Mouse (Mus musculus) embryonic facial prominence, embryonic 15.5 days (tissue): Measurements from ENCODE around the gene Stmn1. TPM values are rescaled to one million over a fixed set of nuclear protein-coding genes. Genes with fewer than 3 reads are reported as not detected.

Source experiments
- ATAC-seq: fragments of 200-750 bp; cut with Nextera tagmentation; 2 replicates; pipeline ENCODE4 v1.8.0; 2017; ENCODE audit warnings: low read depth, moderate TSS enrichment; ENCODE audit not compliant: insufficient number of reproducible peaks, low FRiP score, low TSS enrichment
- H3K27ac ChIP-seq: fragments of 300-500 bp; sonication (generic); replicated peaks from 2 replicates; pipeline ENCODE4 v1.5.1; 2015; ENCODE audit warnings: mild to moderate bottlenecking, inconsistent platforms
- H3K27me3 ChIP-seq: fragments of 300-500 bp; sonication (generic); 2 replicates; pipeline ENCODE4 v1.6.1; 2015; ENCODE audit warnings: inconsistent platforms
- H3K36me3 ChIP-seq: fragments of 300-500 bp; sonication (generic); 2 replicates; pipeline ENCODE4 v1.6.1; 2015; ENCODE audit warnings: mild to moderate bottlenecking, inconsistent platforms
- H3K4me1 ChIP-seq: fragments of 300-500 bp; sonication (generic); 2 replicates; pipeline ENCODE4 v1.6.1; 2015; ENCODE audit warnings: inconsistent platforms
- H3K4me2 ChIP-seq: fragments of 300-500 bp; sonication (generic); replicated peaks from 2 replicates; pipeline ENCODE4 v1.6.1; 2015; ENCODE audit warnings: mild to moderate bottlenecking, inconsistent platforms
- H3K4me3 ChIP-seq: fragments of 300-500 bp; sonication (generic); replicated peaks from 2 replicates; pipeline ENCODE4 v1.5.1; 2015; ENCODE audit warnings: mild to moderate bottlenecking, inconsistent platforms
- H3K9ac ChIP-seq: fragments of 300-500 bp; sonication (generic); 2 replicates; pipeline ENCODE4 v1.6.1; 2015; ENCODE audit warnings: inconsistent platforms
- H3K9me3 ChIP-seq: fragments of 300-500 bp; sonication (generic); replicated peaks from 2 replicates; pipeline ENCODE4 v1.6.1; 2016; ENCODE audit warnings: inconsistent platforms
- WGBS: fragments of 180-500 bp; shearing (Covaris S2); methylation state at CpG from one replicate; pipeline ENCODE4 v1.1.7; 2015; 5-methylcytosine and 5-hydroxymethylcytosine counted together
- polyA plus RNA-seq: library from polyadenylated mRNA; unstranded; fragments of >200 nt; fragmentation: Nextera tagmentation; extraction: Ambion mirVana; gene quantifications from 2 replicates; pipeline ENCODE4 v1.2.1, GENCODE M21; 2015

The Stmn1 gene
- polyA plus RNA-seq, 1 experiment from 2014 or later, result 1,438 TPM

DNA sequence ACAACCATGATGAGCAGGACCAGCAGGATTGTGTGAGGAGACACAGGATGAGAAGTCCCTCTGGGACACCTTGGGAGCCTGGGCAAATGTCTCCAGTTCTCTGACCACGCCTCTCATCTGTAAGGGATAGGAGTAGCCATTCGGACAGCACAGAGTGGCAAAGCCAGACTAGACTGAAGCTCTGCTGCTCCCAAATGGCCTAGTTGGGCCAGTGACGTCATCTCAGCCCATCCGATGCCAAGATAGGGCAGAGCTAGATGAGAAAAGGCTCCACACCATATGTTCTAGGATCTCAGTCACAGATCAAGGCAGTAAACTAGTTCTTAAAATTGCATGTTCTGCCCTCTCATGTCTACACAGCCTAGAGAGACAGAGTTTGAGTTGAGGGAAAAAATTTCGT lies 9.3 kb upstream of the Stmn1 start:
- no peak for ATAC-seq
- H3K4me3 ChIP-seq, result no peak overlapping the region
- WGBS, result 79% methylated on average over 5 of the region's 5 CpGs
- H3K9me3 ChIP-seq, result no peaks in the 10 kb centered on the region
- peaks cover 9% of the 10 kb centered on the region for H3K27me3 ChIP-seq
- no peaks in the 10 kb centered on the region for H3K36me3 ChIP-seq
- no peak overlapping the region for H3K9ac ChIP-seq
- H3K4me1 ChIP-seq, result no peaks in the 10 kb centered on the region
- H3K4me2 ChIP-seq, result no peak overlapping the region
- H3K27ac ChIP-seq, result no peak overlapping the region

- Histone ChIP-seq H3K4me1 (no peaks in the 10 kb centered on the region), H3K9ac (no peak overlapping the region), H3K4me3 (no peak overlapping the region), H3K36me3 (no peaks in the 10 kb centered on the region), H3K27ac (no peak overlapping the region), H3K4me2 (no peak overlapping the region), H3K9me3 (no peaks in the 10 kb centered on the region), H3K27me3 (no peaks in the 10 kb centered on the region)
- 77% methylated on average over 10 of the region's 10 CpGs for WGBS
- no peak for ATAC-seq
These were observed 7.8 kb upstream of the Stmn1 start for GRCm38 (mm10) chr4:134460277-134460676.

- no peak overlapping the region for H3K27ac ChIP-seq
These were observed 6.9 kb upstream of the Stmn1 start for GRCm38 (mm10) chr4:134461252-134461651.

GRCm38 (mm10) chr4:134465789-134466188 lies 2.3 kb upstream of the Stmn1 start:
- ATAC-seq, result no peak
- WGBS, result 40% methylated on average over 12 of the region's 12 CpGs
- no peaks in the 10 kb centered on the region for H3K9me3 ChIP-seq
- peaks cover under 1% of the 10 kb centered on the region for H3K36me3 ChIP-seq
- H3K4me3 ChIP-seq, result no peak overlapping the region
- no peaks in the 10 kb centered on the region for H3K27me3 ChIP-seq
- H3K27ac ChIP-seq, result no peak overlapping the region
- no peak overlapping the region for H3K9ac ChIP-seq
- peaks cover 14% of the 10 kb centered on the region for H3K4me1 ChIP-seq
- H3K4me2 ChIP-seq, result no peak overlapping the region

More at GRCm38 (mm10) chr4:134461252-134461651, 6.9 kb upstream of the Stmn1 start:
- H3K9ac ChIP-seq, result no peak overlapping the region
- no peaks in the 10 kb centered on the region for H3K27me3 ChIP-seq
- H3K9me3 ChIP-seq, result no peaks in the 10 kb centered on the region
- no peak overlapping the region for H3K4me3 ChIP-seq
- ATAC-seq, result no peak
- H3K36me3 ChIP-seq, result no peaks in the 10 kb centered on the region
- WGBS, result 69% methylated on average over 5 of the region's 5 CpGs
- H3K4me2 ChIP-seq, result no peak overlapping the region
- H3K4me1 ChIP-seq, result 0 out of 2 replicates have a peak, but pooled peaks cover 6% of the 10 kb centered on the region

GRCm38 (mm10) chr4:134466381-134467262 lies 1.5 kb upstream of the Stmn1 start:
- 61% methylated on average over 11 of the region's 11 CpGs for WGBS
- ATAC-seq, result no peak
- no peak overlapping the region for H3K27ac ChIP-seq
- peak overlapping the region; percentile 94; the same call in 1 of the 2 replicates for H3K4me3 ChIP-seq
- no peak overlapping the region for H3K9ac ChIP-seq
- H3K9me3 ChIP-seq, result no peaks in the 10 kb centered on the region
- H3K36me3 ChIP-seq, result peaks cover 8% of the 10 kb centered on the region
- H3K4me1 ChIP-seq, result peaks cover 14% of the 10 kb centered on the region
- H3K27me3 ChIP-seq, result no peaks in the 10 kb centered on the region
- peak overlapping the region; percentile 91 for H3K4me2 ChIP-seq

GRCm38 (mm10) chr4:134467435-134468214 lies 495 bp upstream of the Stmn1 start:
- ATAC-seq, result peak; percentile 13; the same call in 1 of the 2 replicates
- Histone ChIP-seq H3K4me2 (peak overlapping the region; percentile 91), H3K36me3 (peaks cover 17% of the 10 kb centered on the region), H3K27me3 (no peaks in the 10 kb centered on the region), H3K4me3 (peak overlapping the region; percentile 94), H3K4me1 (peaks cover 14% of the 10 kb centered on the region), H3K27ac (peak overlapping the region; percentile 94), H3K9ac (peak overlapping the region; percentile 53; the same call in 1 of the 2 replicates), H3K9me3 (no peaks in the 10 kb centered on the region)
- under 1% methylated on average over 31 of the region's 31 CpGs for WGBS

GRCm38 (mm10) chr4:134468578-134469266 lies 602 bp downstream of the Stmn1 start:
- H3K4me3 ChIP-seq, result peak overlapping the region; percentile 94
- under 1% methylated on average over 61 of the region's 68 CpGs for WGBS
- peaks cover 23% of the 10 kb centered on the region for H3K36me3 ChIP-seq
- H3K27me3 ChIP-seq, result no peaks in the 10 kb centered on the region
- ATAC-seq, result peak; percentile 88
- peaks cover 14% of the 10 kb centered on the region for H3K4me1 ChIP-seq
- H3K9me3 ChIP-seq, result no peaks in the 10 kb centered on the region
- peak overlapping the region; percentile 80 for H3K9ac ChIP-seq
- H3K4me2 ChIP-seq, result peak overlapping the region; percentile 91
- H3K27ac ChIP-seq, result peak overlapping the region; percentile 94

DNA sequence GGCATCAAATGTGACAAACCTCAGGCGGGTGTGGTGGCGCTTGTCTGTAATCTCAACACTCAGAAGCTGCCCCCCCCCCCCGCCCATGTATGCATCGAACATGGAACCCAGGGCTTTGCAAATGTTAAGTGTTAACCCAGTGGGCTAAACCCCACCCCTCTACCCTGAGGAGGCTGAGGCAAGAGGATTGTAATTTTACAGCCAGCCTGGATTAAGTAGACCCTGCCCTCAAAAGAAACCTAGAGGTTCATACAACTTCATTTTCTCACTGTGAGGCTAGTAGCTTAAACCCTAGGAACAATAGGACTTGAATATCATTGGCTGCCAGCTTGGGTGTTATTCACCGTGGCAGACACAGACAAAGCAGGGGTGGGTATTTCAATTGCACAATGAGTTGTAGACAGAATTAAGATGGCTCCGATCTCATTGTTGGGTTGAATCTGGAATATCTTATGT lies 1.2 kb downstream of the Stmn1 start:
- no peak for ATAC-seq
- Histone ChIP-seq H3K9ac (peak overlapping the region; percentile 10; the same call in 1 of the 2 replicates), H3K4me3 (peak overlapping the region; percentile 94), H3K9me3 (no peaks in the 10 kb centered on the region), H3K4me1 (peaks cover 14% of the 10 kb centered on the region), H3K36me3 (peaks cover 30% of the 10 kb centered on the region), H3K27me3 (no peaks in the 10 kb centered on the region), H3K27ac (peak overlapping the region; percentile 94), H3K4me2 (peak overlapping the region; percentile 91)
- WGBS, result 8% methylated on average over 6 of the region's 6 CpGs

GRCm38 (mm10) chr4:134469985-134470384 lies 1.9 kb downstream of the Stmn1 start:
- Histone ChIP-seq H3K4me3 (peak overlapping the region; percentile 94), H3K4me1 (peaks cover 14% of the 10 kb centered on the region), H3K27me3 (no peaks in the 10 kb centered on the region), H3K36me3 (peaks cover 36% of the 10 kb centered on the region), H3K9ac (no peak overlapping the region), H3K4me2 (peak overlapping the region; percentile 91), H3K27ac (no peak overlapping the region), H3K9me3 (no peaks in the 10 kb centered on the region)
- no peak for ATAC-seq
- WGBS, result 44% methylated on average over 3 of the region's 3 CpGs

DNA sequence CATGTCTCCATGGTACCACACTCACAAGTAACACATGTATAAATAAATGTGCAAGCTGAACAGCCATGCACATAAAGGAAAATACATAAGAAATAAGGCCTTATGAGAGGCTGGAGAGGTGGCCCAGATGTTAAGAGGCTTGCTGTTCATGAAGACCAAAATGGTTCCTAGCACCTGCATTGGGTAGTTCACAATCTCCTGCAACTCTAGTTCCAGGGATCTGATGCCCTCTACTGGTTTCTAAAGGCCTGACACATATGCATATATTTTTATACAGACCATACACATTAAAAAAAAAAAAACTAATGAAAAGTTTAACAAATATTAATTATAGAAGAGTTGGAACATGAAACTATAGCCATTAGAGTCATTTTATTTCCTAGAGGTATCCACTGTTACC lies 3.3 kb downstream of the Stmn1 start:
- ATAC-seq, result no peak
- no peak overlapping the region for H3K27ac ChIP-seq
- H3K36me3 ChIP-seq, result peaks cover 46% of the 10 kb centered on the region
- peaks cover 8% of the 10 kb centered on the region for H3K4me1 ChIP-seq
- H3K4me3 ChIP-seq, result no peak overlapping the region
- H3K27me3 ChIP-seq, result no peaks in the 10 kb centered on the region
- no peaks in the 10 kb centered on the region for H3K9me3 ChIP-seq
- H3K4me2 ChIP-seq, result no peak overlapping the region
- no peak overlapping the region for H3K9ac ChIP-seq

DNA sequence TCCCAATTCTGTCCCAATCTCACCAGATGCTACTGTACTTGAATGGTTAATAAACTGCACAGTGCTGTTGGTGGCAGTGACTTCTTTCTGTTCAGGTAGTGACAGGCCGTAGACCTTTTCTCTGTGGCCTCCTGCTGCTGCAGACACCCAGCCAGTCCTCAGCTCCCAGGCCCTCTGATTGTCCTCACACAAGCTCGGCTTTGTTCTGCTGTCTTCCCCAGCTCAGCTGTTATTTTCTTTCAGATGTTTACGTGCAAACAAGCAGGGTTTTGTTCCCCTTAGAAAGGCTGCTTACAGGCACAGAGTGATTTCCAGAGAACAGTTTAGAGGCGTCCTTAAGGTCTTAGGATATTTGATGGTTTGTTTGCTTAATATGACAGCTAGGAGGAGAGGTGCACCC lies 5.6 kb downstream of the Stmn1 start:
- Histone ChIP-seq H3K36me3 (peaks cover 46% of the 10 kb centered on the region), H3K4me2 (no peak overlapping the region), H3K4me1 (no peaks in the 10 kb centered on the region; the same call in 1 of the 2 replicates), H3K9me3 (no peaks in the 10 kb centered on the region), H3K27me3 (no peaks in the 10 kb centered on the region), H3K9ac (no peak overlapping the region), H3K4me3 (no peak overlapping the region), H3K27ac (no peak overlapping the region)
- WGBS, result 72% methylated on average over 4 of the region's 4 CpGs
- ATAC-seq, result no peak
